Mouse (Mus musculus): ENCODE measurements around the gene Axin2.
"Not testable (repeated sequence)": the region's sequence is repeated elsewhere in the genome, so short reads cannot be mapped to it uniquely, and the experiment has no call there.

Axin2 gene

GRCm38 (mm10) chr11:108920158-108920635 is at the start of gene Axin2:
Axin2 (plus strand) TSS chr11:108920349.
- DNase-seq (ENCODE audit: low spot score in 2 of 2), result peak; percentile 85 to 90

- not testable (repeated sequence) for DNase-seq (ENCODE audit: low spot score in 2 of 2)
These were observed 48.9 kb upstream of the Axin2 start for GRCm38 (mm10) chr11:108871284-108871683.

- DNase-seq (ENCODE audit: low spot score in 2 of 2), result no peak
These were observed 48.4 kb upstream of the Axin2 start for GRCm38 (mm10) chr11:108871748-108872147.

- peak; percentile 35 to 65 for DNase-seq (ENCODE audit: low spot score in 2 of 2)
These were observed 43.4 kb upstream of the Axin2 start for GRCm38 (mm10) chr11:108876633-108877205.

- DNase-seq (ENCODE audit: low spot score in 2 of 2), result no peak
These were observed 42.6 kb upstream of the Axin2 start for GRCm38 (mm10) chr11:108877520-108877919.

- DNase-seq (ENCODE audit: low spot score in 2 of 2), result peak in 1 of 2 experiments; percentile 39
These were observed 39.6 kb upstream of the Axin2 start for GRCm38 (mm10) chr11:108880546-108880945.

- DNase-seq (ENCODE audit: low spot score in 2 of 2), result no peak
These were observed 38.5 kb upstream of the Axin2 start for GRCm38 (mm10) chr11:108881662-108882061.

GRCm38 (mm10) chr11:108885276-108885896 is 34.8 kb upstream of the Axin2 start:
- DNase-seq (ENCODE audit: low spot score in 2 of 2), result no peak

GRCm38 (mm10) chr11:108886060-108886459 is 34.1 kb upstream of the Axin2 start:
- no peak for DNase-seq (ENCODE audit: low spot score in 2 of 2)

GRCm38 (mm10) chr11:108889121-108889520 is 31.0 kb upstream of the Axin2 start:
- DNase-seq (ENCODE audit: low spot score in 2 of 2), result no peak

GRCm38 (mm10) chr11:108890544-108890943 is 29.6 kb upstream of the Axin2 start:
- no peak for DNase-seq (ENCODE audit: low spot score in 2 of 2)

- peak; percentile 20 to 36 for DNase-seq (ENCODE audit: low spot score in 2 of 2)
These were observed 28.9 kb upstream of the Axin2 start for GRCm38 (mm10) chr11:108891111-108891870.

- DNase-seq (ENCODE audit: low spot score in 2 of 2), result no peak
These were observed 28.2 kb upstream of the Axin2 start for GRCm38 (mm10) chr11:108891871-108892380.

GRCm38 (mm10) chr11:108892406-108892805 is 27.7 kb upstream of the Axin2 start:
- no peak for DNase-seq (ENCODE audit: low spot score in 2 of 2)

- no peak for DNase-seq (ENCODE audit: low spot score in 2 of 2)
These were observed 26.8 kb upstream of the Axin2 start for GRCm38 (mm10) chr11:108893232-108893790.

GRCm38 (mm10) chr11:108893855-108894510 is 26.2 kb upstream of the Axin2 start:
- no peak for DNase-seq (ENCODE audit: low spot score in 2 of 2)

- DNase-seq (ENCODE audit: low spot score in 2 of 2), result no peak
These were observed 23.1 kb upstream of the Axin2 start for GRCm38 (mm10) chr11:108897034-108897433.

GRCm38 (mm10) chr11:108898063-108898462 is 22.1 kb upstream of the Axin2 start:
- DNase-seq (ENCODE audit: low spot score in 2 of 2), result no peak

GRCm38 (mm10) chr11:108898483-108898882 is 21.7 kb upstream of the Axin2 start:
- no peak for DNase-seq (ENCODE audit: low spot score in 2 of 2)

GRCm38 (mm10) chr11:108900718-108901488 is 19.2 kb upstream of the Axin2 start:
- peak in 1 of 2 experiments; percentile 35 for DNase-seq (ENCODE audit: low spot score in 2 of 2)

- no peak for DNase-seq (ENCODE audit: low spot score in 2 of 2)
These were observed 18.5 kb upstream of the Axin2 start for GRCm38 (mm10) chr11:108901670-108902069.
